Mouse (Mus musculus) thymus, postnatal 25 days (tissue): Measurements from ENCODE around the gene Tmprss9.

ENCODE experiments used
- DNase-seq: peaks from one replicate; pipeline ENCODE4 v3.0.0; 2022

The Tmprss9 gene

GRCm38 (mm10) chr10:80939671-80940070, 68.0 kb downstream of the Tmprss9 start:
- peak; percentile 86 for DNase-seq

- no peak for DNase-seq
These were observed 68.8 kb downstream of the Tmprss9 start for GRCm38 (mm10) chr10:80940320-80940987.

- no peak for DNase-seq
These were observed 69.3 kb downstream of the Tmprss9 start for GRCm38 (mm10) chr10:80940988-80941347.

- DNase-seq, result no peak
These were observed 71.3 kb downstream of the Tmprss9 start for GRCm38 (mm10) chr10:80942919-80943318.

- DNase-seq, result no peak
These were observed 72.1 kb downstream of the Tmprss9 start for GRCm38 (mm10) chr10:80943701-80944100.

GRCm38 (mm10) chr10:80944231-80944630, 72.6 kb downstream of the Tmprss9 start:
- no peak for DNase-seq

GRCm38 (mm10) chr10:80946684-80947437, 75.2 kb downstream of the Tmprss9 start:
- no peak for DNase-seq

GRCm38 (mm10) chr10:80947802-80948201, 76.2 kb downstream of the Tmprss9 start:
- DNase-seq, result no peak

GRCm38 (mm10) chr10:80948570-80948969, 76.9 kb downstream of the Tmprss9 start:
- DNase-seq, result no peak

- no peak for DNase-seq
These were observed 77.4 kb downstream of the Tmprss9 start for GRCm38 (mm10) chr10:80949081-80949480.
